Mouse (Mus musculus) cerebellum, adult 11-12 months (tissue): ENCODE results near the gene Greb1.

Experiments
- DNase-seq: peaks from one replicate; pipeline ENCODE4 v3.0.0; 2022

Gene Greb1

GRCm38 (mm10) chr12:16630152-16630865, 170.4 kb downstream of the Greb1 start:
- DNase-seq = no peak
